Mouse (Mus musculus) frontal cortex, postnatal 10 days (tissue): ENCODE measurements at regions not wholly inside any gene's neighbourhood (a gene's known extent, or its start where the extent isn't known, plus 50 kb on each side); places are given as distances from the start of the nearest gene placed in this dataset.

Experiments
- DNase-seq, 2 experiments: peaks; one replicate each; pipeline ENCODE4 v3.0.0; 2022; ENCODE audit warnings: low spot score in 2 of 2, mixed read lengths in 1 of 2

DNA sequence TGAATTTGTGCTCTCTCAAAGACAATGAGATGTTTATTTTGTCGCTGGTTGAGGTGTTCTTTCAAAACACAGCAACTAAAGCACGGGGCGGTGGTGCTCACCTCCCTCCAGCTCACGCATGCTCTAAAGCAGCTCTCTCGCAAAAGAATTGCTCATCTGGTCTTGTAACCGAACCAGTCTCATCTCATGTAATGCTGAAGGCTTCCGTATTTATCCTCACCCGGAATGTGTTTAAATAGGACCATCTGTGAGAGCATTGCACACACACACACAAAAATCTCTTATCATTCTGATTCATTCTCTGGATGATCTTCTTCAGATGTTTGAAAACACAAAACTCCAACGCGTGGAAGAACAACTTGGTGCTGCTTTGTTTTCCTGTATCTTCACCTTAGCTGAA lies 138.4 kb downstream of the Irs2 start:
- no peak for DNase-seq

DNA sequence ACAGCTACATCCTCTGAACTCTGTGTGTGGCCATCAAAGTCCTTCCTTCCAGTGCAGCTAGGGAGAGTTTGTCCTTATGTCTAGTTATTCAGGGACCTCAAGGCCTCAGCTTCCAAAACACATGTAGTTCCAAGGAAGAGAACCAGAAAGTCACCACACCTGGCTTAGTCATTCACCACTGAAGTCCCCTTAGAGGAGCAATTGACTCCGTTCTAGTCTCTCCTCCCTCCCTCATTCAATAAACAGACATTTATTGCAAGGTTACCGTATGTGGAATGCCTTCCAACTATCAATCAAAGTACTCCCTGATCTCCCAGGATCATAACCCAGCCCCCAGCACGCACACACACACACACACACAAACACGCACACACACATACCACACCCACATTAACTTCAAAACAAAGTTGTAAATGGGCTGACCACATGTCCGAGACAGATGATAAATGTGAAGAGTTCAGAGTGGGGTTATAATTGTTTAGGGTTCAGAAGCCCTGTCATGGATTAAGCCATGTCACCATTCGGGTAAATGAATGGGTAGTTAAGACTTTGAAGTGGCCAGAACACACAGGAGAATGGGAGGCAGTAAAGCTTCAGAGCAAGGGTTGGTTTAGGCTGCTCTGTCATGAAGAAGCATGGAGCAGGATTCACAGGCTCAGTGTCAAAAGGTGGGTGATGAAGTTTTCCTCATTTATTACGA lies 141.4 kb downstream of the Irs2 start:
- DNase-seq = no peak

DNA sequence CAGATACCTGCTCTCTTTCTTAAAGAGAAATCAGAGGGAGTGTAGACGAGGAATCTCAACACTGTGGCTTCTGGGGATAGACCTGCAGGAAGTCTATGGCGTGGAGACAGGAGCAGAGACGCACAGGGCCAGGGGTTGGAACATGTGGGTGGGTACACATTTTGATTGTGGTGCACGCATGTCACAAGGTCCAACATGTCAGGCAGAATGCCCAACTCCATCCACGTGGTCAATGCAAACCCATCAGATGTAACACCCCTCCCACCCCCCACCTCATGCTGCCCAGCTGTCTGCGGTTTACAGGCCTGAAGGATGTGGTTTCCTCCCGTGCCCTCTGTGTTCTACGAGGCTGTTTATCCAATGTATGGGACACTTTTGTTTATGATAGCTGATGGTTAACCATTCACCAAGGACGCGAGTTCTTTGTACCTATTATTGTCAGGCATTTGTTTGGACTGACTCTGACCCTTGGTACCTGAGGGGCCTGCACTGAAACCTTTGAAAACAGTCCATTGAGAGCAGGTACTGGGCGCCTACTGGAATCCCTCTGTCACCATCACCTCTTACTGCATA lies 142.2 kb downstream of the Irs2 start:
- no peak for DNase-seq

DNA sequence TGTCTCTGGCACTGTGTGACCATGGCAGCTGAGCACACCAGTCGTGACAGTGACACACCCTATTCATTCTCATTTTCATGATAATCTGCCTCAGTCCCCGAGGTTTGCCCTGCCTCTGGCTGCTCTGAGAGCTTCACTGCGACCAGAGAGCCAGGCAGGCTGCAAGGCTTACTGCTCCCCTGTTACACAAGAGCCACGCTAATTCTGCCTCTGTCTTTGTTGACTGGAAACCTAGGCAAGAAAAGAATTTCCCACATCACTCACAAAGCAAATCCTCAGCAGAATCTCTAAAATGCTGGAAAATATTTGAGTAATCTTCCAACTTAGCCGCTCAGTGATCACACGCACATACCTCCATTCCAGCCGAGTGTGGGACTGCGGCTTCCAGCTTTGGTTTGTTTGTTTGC lies 142.8 kb downstream of the Irs2 start:
- DNase-seq = no peak

DNA sequence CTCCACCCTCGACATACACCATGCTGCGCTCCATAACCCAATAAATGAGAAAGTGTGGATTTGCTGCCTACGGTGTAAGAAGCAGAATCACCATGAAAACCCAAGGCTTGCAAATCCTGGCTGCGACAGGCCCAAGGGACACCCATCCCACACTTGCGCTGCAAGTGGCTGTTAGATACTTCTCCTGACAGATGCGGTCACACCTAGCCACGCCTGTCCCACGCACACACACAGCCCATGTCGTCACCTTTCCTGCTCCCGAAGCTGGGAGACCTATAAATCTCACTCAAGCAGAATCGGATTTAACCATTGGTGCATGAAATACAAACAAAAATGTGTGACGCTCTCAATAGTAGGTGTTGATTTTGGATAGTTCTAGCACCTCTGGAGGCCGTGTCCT lies 145.8 kb downstream of the Irs2 start:
- no peak for DNase-seq

DNA sequence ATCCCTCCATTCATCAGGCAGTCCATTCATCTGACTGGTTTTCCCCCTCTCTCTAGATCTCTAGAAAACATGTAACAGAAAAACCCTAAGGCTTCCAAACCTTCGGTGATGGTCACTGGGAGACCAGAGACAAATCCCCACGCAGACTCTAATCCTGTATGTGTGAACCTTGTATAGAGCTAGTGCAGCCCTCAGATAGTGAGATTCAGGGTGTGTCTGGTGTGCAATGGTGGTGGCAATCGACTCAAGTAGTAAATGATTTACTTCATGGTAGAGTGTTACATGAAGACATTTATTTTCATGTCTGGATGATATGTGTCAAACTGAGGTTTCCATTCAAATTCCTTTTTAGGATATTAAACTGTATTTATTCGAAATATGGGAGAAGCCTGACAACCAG lies 147.4 kb downstream of the Irs2 start:
- no peak for DNase-seq

DNA sequence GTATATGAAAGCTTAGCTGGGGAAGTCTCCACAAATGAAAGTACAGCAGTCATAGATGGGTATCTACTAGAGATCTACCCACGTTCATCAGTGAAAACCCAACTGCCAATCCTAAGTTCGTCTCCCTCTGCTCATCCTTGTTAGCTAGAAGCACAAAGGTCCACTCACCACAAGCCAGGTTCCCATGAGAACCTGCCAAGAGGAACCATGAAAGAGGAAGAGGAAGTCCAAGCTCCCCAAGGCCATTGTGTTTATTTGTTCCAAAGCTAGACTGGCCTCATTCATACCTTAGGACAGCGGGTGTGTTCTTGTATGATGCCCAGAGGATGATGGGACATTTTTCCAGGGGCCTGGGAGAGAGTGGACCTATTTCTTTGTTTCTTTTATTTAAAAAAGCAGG lies 150.4 kb downstream of the Irs2 start:
- no peak for DNase-seq

DNA sequence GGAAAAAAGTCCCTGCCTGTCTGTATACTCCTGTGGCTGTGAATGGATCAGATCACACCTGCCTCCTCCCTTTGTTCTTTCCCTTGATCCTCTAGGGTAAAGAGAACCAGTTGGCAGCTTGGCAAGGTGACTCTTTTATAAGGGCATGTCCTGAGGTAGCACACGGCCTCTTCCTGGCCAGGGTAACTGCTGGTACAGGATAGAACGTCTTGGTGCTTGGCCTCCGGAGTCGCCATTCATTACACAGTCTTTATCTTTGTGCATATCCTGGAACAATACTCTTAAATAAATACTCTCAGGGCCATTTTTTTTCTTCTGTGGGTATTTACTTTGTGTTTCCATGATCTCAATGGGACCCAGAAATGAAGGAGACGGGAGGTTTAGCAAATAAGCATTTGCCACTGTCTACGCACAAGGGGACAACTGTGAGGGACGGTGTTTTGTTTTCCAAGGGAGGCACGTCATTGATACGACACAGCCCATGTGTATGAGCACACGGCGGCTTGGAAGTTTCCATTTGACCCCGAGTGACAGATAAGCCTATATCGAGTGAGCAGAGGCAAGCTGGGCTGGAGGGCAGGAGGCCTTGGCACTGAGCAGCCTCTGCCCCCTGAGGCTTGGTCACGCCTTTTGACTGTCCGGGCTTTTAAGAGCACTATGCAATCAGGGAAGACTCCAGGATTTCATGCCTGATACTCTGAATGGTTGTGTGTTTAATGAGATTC lies 151.1 kb downstream of the Irs2 start:
- no peak for DNase-seq

DNA sequence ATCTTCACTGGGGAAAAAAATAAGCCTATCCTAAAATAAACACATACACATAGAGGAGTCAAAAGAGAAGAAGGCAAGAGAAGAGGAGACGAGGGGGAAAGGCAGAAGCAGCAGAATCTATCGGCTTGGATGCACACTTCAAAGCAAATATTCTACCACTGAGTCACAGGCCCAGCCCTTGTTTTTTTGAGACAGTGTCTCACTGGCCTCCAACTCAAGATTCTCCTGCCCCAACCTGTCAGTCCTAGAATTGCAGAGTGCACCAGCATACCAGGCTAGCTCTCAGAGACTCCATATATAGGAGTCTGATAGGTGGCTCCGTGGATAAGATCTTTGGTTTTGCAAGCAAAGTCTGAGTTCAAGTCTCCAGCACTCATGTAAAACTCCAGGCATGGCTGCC lies 152.6 kb downstream of the Irs2 start:
- DNase-seq = no peak

DNA sequence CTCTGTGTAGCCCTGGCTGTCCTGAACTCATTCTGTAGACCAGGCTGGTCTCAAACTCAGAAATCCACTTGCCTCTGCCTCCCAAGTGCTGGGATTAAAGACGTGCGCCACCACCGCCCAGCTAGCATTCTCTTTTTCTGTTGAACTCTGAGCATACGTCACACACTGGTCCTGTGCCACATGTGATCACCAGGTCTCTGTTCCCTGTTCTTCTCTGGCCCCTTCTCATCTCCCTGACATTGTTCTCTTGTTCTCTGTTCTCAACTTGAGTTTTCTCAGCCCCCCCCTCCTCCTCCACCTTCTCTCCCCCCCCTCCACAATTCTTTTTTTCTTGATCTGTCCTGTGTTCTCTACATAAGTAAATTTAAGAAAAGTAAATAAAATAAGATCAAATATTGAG lies 153.1 kb downstream of the Irs2 start:
- DNase-seq = no peak

DNA sequence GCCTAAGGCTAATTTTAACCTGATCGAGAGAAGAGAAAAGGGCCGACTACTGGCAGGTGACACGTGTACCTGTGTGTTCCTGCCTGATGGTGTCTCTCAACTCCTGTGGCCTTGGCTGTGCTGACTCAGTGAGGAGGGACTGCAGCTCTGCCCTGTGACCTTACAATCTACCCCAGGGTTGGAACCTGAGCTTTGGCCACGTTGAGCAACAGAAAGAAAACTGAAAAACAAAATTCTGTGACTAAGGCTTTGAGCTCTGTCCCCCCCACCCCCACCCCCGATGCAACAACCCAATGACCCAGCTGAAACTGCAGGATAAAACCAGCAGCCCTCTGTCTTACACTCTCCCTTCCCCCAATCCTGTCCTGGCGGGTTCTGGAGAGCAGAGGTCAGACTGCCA lies 153.7 kb downstream of the Irs2 start:
- no peak for DNase-seq

DNA sequence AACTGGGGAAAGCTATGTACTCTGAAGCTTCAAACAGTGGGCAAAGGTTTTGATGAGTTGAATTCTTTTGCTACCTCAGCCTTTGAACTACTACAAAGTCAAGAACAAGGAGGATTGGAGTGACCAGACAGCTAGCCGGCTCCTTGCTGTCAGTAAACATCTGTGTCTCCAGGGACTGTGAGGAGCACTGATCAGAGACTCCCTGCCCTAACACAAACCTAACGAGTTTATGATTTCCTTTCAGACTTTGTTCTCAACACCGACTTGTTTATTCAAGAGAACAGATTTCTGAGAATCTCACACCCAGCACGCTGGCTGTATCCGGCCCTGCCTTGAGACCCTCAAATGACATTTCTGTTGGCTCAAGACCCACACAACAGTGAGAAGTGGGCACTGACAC lies 154.4 kb downstream of the Irs2 start:
- no peak for DNase-seq

DNA sequence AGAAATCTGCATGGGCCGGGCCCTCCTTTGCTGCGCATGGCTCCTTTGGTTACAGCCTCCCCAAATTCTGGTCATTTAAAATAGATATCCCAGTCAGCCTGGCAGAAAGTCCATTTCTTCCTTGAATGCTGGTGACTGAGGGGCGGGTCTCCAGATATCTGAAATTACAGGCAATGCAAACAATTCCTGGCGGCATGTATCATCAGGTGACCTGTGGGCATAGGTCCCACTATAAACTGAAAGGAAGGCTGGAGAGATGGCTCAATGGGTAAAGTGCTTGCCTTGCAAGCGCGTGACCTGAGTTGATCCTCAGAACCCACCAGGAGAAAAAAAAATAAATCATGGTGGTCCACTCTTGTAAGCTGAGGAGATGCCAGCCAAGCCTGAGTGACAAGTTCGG lies 158.3 kb downstream of the Irs2 start:
- DNase-seq = no peak

DNA sequence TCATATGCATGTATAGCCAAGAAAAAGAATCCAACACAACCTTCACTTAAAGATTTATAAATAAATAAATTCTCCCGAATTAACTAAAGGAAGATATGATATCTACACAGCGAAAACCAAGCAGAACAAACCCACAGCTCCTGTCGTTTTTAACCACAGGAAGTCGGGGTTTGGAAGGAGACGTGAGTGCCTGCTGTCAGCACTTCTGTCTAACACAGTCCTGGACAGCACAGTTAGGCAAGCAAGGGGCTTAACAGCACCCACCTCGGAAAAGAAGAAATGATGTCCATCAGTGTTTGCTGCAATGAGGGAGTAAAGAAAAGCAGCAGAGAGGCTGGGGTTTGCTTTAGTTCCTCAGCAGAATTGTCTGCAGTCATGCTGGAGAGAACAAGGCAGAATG lies 162.7 kb downstream of the Irs2 start:
- no peak for DNase-seq

DNA sequence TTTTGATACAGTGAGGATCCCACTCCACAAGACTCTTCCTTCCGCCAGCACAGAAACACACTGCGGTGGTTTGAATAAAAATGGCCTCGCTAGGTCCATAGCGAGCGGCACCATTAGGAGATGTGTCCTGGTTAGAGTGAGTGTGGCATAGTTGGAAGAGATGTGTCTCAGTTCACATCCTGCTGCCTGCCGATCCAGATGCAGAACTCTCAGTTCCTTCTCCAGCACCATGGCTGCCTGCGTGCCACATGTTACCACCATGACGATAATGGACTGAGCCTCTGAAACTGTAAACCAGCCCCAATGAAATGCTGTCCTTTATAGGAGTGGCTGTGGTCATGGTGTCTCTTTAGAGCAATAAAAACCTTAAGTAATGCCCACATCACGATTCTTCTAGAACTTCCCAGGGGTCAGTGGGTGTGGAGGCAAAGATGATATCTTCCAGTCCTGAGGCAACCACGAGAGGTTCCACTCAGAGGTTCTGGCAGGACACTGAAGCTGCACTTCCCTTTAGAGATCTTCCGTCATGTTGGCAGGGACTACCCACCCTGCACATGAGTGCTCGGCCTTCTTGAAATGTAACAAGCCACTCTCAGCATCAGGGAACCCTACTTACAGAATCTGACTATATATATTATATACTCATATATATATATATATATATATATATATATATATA lies 167.3 kb downstream of the Irs2 start:
- DNase-seq = no peak

DNA sequence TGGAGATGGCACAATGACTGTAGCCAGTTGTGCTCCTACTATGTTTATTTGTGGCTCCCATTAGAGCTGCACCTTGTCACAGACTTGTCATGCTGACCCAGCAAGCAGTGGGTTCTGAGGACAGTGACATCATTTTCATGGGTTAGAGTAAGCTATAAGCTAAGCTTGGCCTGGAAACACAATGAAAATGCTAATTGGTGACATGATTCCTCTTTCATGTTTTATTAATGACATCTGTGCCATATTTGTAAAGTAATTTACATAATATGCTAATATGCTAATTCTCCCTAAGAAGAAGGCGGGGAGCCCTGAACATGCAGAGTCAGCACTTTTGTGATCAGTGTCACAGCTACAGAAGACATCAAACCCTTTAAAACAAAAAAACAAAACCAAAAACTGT lies 168.2 kb downstream of the Irs2 start:
- no peak for DNase-seq

DNA sequence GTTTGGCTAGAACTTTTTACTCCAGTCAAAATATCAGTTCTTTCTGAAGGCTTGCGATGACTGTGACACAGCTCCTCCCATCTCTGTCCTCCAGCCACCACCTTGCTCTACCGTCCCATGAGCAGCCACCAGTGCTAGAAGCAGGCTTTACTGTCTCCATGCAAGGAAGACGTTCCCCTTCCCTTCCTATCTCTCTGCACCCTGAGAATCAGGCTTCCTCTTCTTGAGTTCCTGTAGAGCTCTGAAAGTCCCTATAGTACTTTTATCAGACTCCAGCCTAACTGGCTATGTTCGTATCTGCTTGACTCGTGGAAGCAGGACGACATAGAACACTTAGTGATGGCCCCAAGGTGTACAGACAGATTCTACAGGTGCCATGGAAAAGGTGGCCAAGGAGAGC lies 173.2 kb downstream of the Irs2 start:
- DNase-seq = no peak

DNA sequence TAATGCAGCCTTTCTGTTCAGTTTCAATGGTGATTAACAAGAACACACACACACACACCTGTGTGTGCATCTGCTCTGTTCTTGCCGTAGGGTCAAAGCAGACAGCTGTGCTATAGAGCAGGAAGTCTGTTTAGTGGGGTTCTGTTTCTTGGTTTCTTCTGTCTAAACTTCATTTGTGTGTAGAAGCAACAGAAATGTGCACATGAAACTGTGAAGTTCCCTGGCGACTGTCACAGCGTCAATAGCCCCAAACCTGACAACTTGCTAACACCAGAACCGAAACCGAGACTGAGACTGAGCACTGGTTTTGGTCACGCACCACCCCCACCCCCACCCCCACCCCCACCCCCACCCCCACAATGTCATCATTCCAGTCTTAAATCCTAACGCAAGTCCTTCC lies 176.4 kb downstream of the Irs2 start:
- no peak for DNase-seq

DNA sequence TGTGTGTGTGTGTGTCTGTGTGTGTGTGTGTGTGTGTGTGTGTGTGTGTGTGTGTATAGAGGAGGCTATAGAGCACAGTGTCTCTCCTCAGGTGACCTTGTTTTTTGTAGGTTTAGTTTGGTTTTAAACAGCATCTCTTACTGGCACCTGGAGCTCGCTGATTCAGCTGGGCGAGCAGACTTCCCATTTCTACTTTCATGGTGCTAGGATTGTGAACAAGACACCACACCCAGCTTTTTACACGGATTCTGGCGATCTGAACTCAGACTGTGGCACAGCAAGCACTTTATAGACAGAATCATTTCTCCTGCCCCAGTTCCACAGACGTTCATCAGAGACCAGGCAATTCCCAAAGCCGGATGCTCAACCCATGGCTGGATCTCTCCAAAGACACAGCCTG lies 177.0 kb downstream of the Irs2 start:
- DNase-seq = no peak

DNA sequence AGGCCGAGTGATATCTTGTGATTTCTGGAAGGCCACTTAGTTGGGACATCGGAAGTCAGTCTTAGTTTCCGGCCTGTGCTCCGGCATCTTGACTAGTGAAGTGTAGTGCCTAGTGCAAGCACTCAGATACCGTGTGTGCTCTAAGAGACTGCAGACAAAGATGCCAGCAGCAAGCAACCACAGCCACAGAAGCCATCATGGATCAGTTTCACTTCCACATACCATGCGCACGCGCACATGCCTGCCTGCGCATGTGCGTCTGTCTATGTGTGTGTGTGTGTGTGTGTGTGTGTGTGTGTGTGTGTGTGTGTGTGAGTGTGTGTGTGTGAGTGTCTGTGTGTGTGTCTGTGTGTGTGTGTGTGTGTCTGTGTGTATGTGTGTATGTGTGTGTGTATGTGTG lies 177.4 kb downstream of the Irs2 start:
- no peak for DNase-seq

DNA sequence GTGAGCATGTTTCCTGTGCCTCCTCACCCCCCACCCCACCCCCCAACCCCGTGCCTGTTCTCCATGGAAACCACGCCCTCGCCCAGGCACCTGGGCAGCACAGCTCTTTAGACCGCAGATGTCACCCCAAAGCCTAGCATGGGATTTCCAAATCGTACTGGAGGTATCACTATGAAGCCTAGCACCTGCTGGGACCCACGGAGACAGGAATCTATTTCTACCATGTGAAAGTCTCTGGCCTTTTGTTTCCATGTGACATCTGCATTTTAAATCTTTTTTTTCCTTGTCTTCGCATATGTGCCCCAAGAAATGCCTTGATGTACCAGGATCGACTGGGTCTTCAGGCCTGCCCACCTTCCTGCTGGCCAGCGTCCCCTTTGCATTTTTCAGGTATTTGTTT lies 179.7 kb downstream of the Irs2 start:
- DNase-seq = no peak

DNA sequence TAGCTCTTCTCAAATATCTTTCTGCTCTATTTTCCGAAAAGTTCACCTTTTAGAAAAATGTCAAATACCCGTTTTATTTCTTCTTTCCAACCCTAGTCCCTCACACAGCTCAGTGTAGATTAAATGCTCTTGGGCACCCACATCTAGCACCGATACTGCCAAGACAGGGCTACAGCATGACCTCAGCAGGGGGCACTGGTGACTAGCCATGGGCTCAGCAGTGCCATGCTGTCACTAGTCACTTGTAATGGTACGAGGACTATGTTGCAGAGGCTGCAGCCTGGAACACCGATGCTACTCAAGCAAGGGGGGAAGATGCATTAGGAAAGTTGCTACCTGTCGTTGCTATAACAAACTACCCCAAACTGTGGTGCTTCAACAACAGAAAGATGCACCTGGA lies 180.7 kb downstream of the Irs2 start:
- DNase-seq = no peak

DNA sequence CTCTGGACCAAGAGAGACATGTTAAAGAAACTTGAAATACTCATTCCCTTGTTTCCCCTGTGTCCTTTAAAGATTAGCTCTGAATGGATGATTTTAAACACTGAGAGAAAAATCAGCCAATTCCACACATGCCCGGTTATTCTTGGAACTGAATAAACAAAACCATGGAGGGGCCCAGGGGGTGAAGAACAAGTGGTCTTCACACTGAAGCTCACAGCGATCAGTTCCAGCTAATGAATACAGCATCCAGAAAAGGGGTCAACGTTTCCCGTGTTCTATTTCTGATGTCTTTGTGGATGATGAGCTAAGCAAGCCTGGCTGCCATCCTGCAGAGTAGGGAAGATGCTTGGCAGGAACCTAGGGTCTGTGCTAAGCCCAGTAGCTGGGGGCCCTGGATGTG lies 182.3 kb downstream of the Irs2 start:
- no peak for DNase-seq
